Mouse (Mus musculus) erythroblast, embryonic 14.5 days (primary cell): Measurements from ENCODE around the gene Asprv1.

Experiments
- GATA1 ChIP-seq: IDR thresholded peaks from 2 replicates; pipeline ENCODE4 v1.6.1; 2012; ENCODE audit warnings: low read length, inconsistent platforms, mixed read lengths
- TAL1 ChIP-seq: IDR thresholded peaks from 3 replicates; pipeline ENCODE4 v1.6.1; 2012; ENCODE audit warnings: low read length, inconsistent platforms, mixed read lengths

GRCm38 (mm10) chr6:86588429-86588828, 39.5 kb upstream of the Asprv1 start:
- no peak for TF ChIP-seq GATA1
- TF ChIP-seq TAL1, result no peak
